Mouse (Mus musculus): ENCODE data around the gene 2010300C02Rik. TPM values are rescaled to one million over a fixed set of nuclear protein-coding genes. Genes with fewer than 3 reads are reported as not detected.

Gene 2010300C02Rik
- polyA plus RNA-seq (2015; fragmentation: Nextera tagmentation; extraction: Ambion mirVana) = 0.23 and 0.42 TPM in 2 replicates

DNA sequence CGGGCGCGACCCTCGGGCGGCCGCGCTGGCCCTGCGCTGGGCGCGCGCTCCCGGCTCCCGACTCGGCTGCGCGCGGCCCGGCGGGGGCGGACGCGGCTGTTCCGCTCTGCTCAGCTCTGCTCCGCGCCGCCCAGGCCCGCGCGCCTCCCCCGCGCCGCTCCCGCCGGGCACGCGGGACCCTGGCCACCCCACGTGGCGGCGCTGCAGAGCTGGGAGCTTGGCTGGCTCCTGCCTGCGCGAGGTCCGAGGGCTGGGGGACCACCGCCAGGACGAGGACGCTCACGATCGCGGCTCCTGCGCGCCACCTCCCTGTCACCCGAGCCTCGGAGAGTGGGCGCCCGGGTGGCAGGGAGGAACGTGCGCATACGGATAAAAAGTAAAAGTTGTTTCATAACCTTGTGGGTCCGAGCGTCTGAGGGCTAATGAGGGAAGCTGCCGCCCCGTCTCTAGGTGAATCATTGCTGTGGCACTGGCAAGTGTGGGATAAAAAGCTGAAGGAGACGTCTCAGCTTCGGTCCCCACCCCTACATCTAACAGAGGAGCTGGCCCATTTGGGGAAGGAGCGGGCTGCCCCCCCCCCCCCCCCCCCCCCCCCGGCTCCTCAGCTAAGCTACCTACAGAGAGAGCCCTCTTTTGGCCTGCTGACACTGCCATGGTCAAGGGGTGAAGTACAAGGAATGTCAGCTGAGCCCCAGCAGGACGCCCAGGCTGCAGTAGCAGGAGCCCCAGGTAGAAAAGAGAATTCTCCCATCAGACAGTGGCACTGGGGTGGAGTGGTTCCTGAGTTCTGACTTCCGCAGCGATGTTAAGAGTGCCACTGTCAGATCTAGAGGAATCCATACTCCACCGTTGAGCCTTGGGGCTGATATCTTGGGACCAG is at the start of gene 2010300C02Rik:
TSS of gene 2010300C02Rik (minus strand) at position 325 of the 880 bp plus-strand sequence.
- Histone ChIP-seq H3K4me1 (ENCODE audit: control insufficient read depth, low read depth, low read length) (no peaks in the 10 kb centered on the region; the same call in 1 of the 2 replicates), H3K36me3 (ENCODE audit: control insufficient read depth, insufficient read depth) (no peaks in the 10 kb centered on the region), H3K27ac (ENCODE audit: low read length) (no peak within 1 kb of the TSS), H3K9ac (ENCODE audit: low read depth, low read length) (no peak within 1 kb of the TSS), H3K27me3 (ENCODE audit: control insufficient read depth, insufficient read depth, low read depth, low read length) (peaks cover 33% of the 10 kb centered on the region), H3K4me2 (ENCODE audit: low read depth, low read length) (peak within 1 kb of the TSS; percentile 70), H3K9me3 (replicated peaks; ENCODE audit: control insufficient read depth, low read length) (no peaks in the 10 kb centered on the region), H3K4me3 (ENCODE audit: low read depth, low read length) (peak within 1 kb of the TSS; percentile 55)
- no peak for ATAC-seq (ENCODE audit: low read depth)
- 2% methylated on average over 50 of the region's 69 CpGs for WGBS (ENCODE audit: insufficient replicate concordance)

DNA sequence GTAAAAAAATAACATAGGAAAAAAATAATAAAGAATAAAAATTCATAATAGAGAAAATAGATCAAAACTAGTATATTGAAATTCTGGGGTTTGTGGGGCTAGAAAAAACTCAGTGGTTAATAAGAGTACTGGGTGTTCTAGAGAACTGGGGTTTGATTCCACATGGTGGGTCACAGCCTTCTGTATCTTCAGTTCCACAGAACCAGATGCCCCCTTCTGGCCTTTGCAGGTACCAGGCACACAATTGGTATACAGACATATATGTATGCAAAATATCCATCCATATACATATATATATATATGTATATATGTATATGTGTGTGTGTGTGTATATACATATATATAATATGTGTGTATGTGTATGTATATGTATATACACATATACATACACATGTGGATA is 39.5 kb upstream of the 2010300C02Rik start:
- no peaks in the 10 kb centered on the region for H3K36me3 ChIP-seq (ENCODE audit: control insufficient read depth, insufficient read depth)
- ATAC-seq (ENCODE audit: low read depth) = no peak
- H3K4me3 ChIP-seq (ENCODE audit: low read depth, low read length) = no peak overlapping the region
- H3K9me3 ChIP-seq (replicated peaks; ENCODE audit: control insufficient read depth, low read length) = no peaks in the 10 kb centered on the region
- no peaks in the 10 kb centered on the region for H3K4me1 ChIP-seq (ENCODE audit: control insufficient read depth, low read depth, low read length)
- no peak overlapping the region for H3K27ac ChIP-seq (ENCODE audit: low read length)
- H3K27me3 ChIP-seq (ENCODE audit: control insufficient read depth, insufficient read depth, low read depth, low read length) = no peaks in the 10 kb centered on the region
- H3K9ac ChIP-seq (ENCODE audit: low read depth, low read length) = no peak overlapping the region
- no peak overlapping the region for H3K4me2 ChIP-seq (ENCODE audit: low read depth, low read length)

DNA sequence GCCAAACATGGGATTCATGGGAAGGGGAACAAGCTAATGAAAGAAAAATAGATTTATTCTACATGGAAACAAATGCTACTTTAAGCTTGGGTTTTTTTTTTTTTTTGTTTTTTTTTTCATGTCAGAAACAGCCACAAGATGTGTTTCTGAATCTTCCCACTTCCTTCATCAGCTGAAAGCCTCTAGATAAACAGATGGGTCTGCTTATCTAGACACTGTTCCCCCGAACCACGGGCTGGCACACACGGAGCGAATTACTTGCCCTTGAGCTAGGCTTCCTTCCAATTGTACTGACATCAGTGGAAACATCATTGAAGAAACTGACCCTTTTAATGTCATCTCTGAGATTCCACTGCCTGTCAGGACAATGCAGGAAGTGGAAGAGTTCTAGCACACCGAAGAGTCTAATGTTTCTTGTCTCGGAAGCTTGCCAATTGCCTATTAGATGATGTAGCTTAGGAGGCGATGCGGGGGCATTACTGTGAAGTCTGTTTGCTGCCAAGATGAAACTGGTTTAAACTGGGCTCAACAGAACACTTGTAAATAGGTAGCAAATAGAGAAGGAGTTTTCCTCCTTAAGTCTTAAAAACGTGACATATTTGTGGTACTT is 24.9 kb upstream of the 2010300C02Rik start:
- H3K4me3 ChIP-seq (ENCODE audit: low read depth, low read length) = no peak overlapping the region
- no peak overlapping the region for H3K27ac ChIP-seq (ENCODE audit: low read length)
- H3K4me1 ChIP-seq (ENCODE audit: control insufficient read depth, low read depth, low read length) = no peaks in the 10 kb centered on the region
- no peak overlapping the region for H3K4me2 ChIP-seq (ENCODE audit: low read depth, low read length)
- no peak for ATAC-seq (ENCODE audit: low read depth)
- no peak overlapping the region for H3K9ac ChIP-seq (ENCODE audit: low read depth, low read length)
- H3K9me3 ChIP-seq (replicated peaks; ENCODE audit: control insufficient read depth, low read length) = no peaks in the 10 kb centered on the region
- H3K36me3 ChIP-seq (ENCODE audit: control insufficient read depth, insufficient read depth) = no peaks in the 10 kb centered on the region
- 37% methylated on average over 9 of the region's 9 CpGs for WGBS (ENCODE audit: insufficient replicate concordance)
- no peaks in the 10 kb centered on the region for H3K27me3 ChIP-seq (ENCODE audit: control insufficient read depth, insufficient read depth, low read depth, low read length)

GRCm38 (mm10) chr1:37742602-37743270 is 22.9 kb upstream of the 2010300C02Rik start:
- Histone ChIP-seq H3K27me3 (ENCODE audit: control insufficient read depth, insufficient read depth, low read depth, low read length) (no peaks in the 10 kb centered on the region), H3K4me1 (ENCODE audit: control insufficient read depth, low read depth, low read length) (no peaks in the 10 kb centered on the region), H3K4me3 (ENCODE audit: low read depth, low read length) (no peak overlapping the region), H3K9me3 (replicated peaks; ENCODE audit: control insufficient read depth, low read length) (no peaks in the 10 kb centered on the region), H3K9ac (ENCODE audit: low read depth, low read length) (no peak overlapping the region), H3K36me3 (ENCODE audit: control insufficient read depth, insufficient read depth) (no peaks in the 10 kb centered on the region), H3K27ac (ENCODE audit: low read length) (no peak overlapping the region), H3K4me2 (ENCODE audit: low read depth, low read length) (no peak overlapping the region)
- 64% methylated on average over 14 of the region's 14 CpGs for WGBS (ENCODE audit: insufficient replicate concordance)
- no peak for ATAC-seq (ENCODE audit: low read depth)

DNA sequence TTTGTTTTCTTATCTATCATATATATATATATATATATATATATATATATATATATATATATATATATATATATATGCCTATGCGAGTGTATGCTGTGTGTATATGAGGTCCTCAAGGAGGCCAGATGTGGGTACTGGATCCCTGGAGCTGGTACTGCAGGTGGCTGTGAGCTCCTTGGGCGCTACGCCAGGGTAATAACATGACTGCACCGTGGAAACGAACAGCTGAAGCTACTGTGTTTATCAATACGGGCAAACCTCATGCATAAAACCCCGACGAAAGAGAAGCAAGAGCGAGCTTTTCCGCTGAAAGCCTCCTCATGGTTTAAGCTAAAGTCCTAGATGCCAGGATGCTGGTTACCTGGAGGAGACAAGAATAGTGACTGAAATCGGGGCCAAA is 22.2 kb upstream of the 2010300C02Rik start:
- no peak overlapping the region for H3K9ac ChIP-seq (ENCODE audit: low read depth, low read length)
- no peaks in the 10 kb centered on the region for H3K9me3 ChIP-seq (replicated peaks; ENCODE audit: control insufficient read depth, low read length)
- H3K27ac ChIP-seq (ENCODE audit: low read length) = no peak overlapping the region
- WGBS (ENCODE audit: insufficient replicate concordance) = 78% methylated on average over 11 of the region's 11 CpGs
- H3K4me1 ChIP-seq (ENCODE audit: control insufficient read depth, low read depth, low read length) = no peaks in the 10 kb centered on the region
- no peaks in the 10 kb centered on the region for H3K27me3 ChIP-seq (ENCODE audit: control insufficient read depth, insufficient read depth, low read depth, low read length)
- no peaks in the 10 kb centered on the region for H3K36me3 ChIP-seq (ENCODE audit: control insufficient read depth, insufficient read depth)
- no peak overlapping the region for H3K4me2 ChIP-seq (ENCODE audit: low read depth, low read length)
- no peak overlapping the region for H3K4me3 ChIP-seq (ENCODE audit: low read depth, low read length)
- ATAC-seq (ENCODE audit: low read depth) = no peak

GRCm38 (mm10) chr1:37740161-37740802 is 20.4 kb upstream of the 2010300C02Rik start:
- ATAC-seq (ENCODE audit: low read depth) = no peak
- H3K27ac ChIP-seq (ENCODE audit: low read length) = no peak overlapping the region
- H3K9me3 ChIP-seq (replicated peaks; ENCODE audit: control insufficient read depth, low read length) = no peaks in the 10 kb centered on the region
- no peaks in the 10 kb centered on the region for H3K4me1 ChIP-seq (ENCODE audit: control insufficient read depth, low read depth, low read length)
- no peak overlapping the region for H3K9ac ChIP-seq (ENCODE audit: low read depth, low read length)
- H3K36me3 ChIP-seq (ENCODE audit: control insufficient read depth, insufficient read depth) = no peaks in the 10 kb centered on the region
- H3K4me3 ChIP-seq (ENCODE audit: low read depth, low read length) = no peak overlapping the region
- no peaks in the 10 kb centered on the region for H3K27me3 ChIP-seq (ENCODE audit: control insufficient read depth, insufficient read depth, low read depth, low read length)
- WGBS (ENCODE audit: insufficient replicate concordance) = 37% methylated on average over 8 of the region's 8 CpGs
- no peak overlapping the region for H3K4me2 ChIP-seq (ENCODE audit: low read depth, low read length)

DNA sequence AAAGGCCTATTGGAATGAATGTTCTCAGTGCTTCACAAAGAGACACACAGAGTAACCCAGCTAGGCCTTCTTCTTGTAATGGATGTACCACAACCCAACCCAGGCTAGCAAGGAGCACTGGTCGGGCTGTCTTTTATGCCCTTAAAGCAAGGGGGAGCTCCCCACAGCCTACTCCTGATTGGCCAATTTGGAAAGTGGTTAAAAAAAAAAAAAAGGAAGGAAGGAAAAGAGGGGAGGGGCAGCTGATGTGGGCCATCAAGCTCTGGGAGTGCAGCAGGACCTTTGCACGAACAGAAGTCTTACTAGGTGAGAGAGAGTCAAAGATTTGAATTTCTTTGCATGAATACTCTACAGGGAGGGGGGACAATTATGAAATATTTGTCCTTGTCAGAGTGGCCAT is 19.0 kb upstream of the 2010300C02Rik start:
- 19% methylated on average over 2 of the region's 2 CpGs for WGBS (ENCODE audit: insufficient replicate concordance)
- H3K9ac ChIP-seq (ENCODE audit: low read depth, low read length) = no peak overlapping the region
- H3K9me3 ChIP-seq (replicated peaks; ENCODE audit: control insufficient read depth, low read length) = no peaks in the 10 kb centered on the region
- H3K36me3 ChIP-seq (ENCODE audit: control insufficient read depth, insufficient read depth) = no peaks in the 10 kb centered on the region
- H3K27me3 ChIP-seq (ENCODE audit: control insufficient read depth, insufficient read depth, low read depth, low read length) = no peaks in the 10 kb centered on the region
- no peak for ATAC-seq (ENCODE audit: low read depth)
- no peak overlapping the region for H3K27ac ChIP-seq (ENCODE audit: low read length)
- no peak overlapping the region for H3K4me2 ChIP-seq (ENCODE audit: low read depth, low read length)
- no peaks in the 10 kb centered on the region for H3K4me1 ChIP-seq (ENCODE audit: control insufficient read depth, low read depth, low read length)
- no peak overlapping the region for H3K4me3 ChIP-seq (ENCODE audit: low read depth, low read length)

GRCm38 (mm10) chr1:37737045-37737444 is 17.2 kb upstream of the 2010300C02Rik start:
- Histone ChIP-seq H3K27ac (ENCODE audit: low read length) (no peak overlapping the region), H3K9me3 (replicated peaks; ENCODE audit: control insufficient read depth, low read length) (no peaks in the 10 kb centered on the region), H3K4me1 (ENCODE audit: control insufficient read depth, low read depth, low read length) (no peaks in the 10 kb centered on the region), H3K4me3 (ENCODE audit: low read depth, low read length) (no peak overlapping the region), H3K27me3 (ENCODE audit: control insufficient read depth, insufficient read depth, low read depth, low read length) (no peaks in the 10 kb centered on the region), H3K9ac (ENCODE audit: low read depth, low read length) (no peak overlapping the region), H3K4me2 (ENCODE audit: low read depth, low read length) (no peak overlapping the region), H3K36me3 (ENCODE audit: control insufficient read depth, insufficient read depth) (no peaks in the 10 kb centered on the region)
- no peak for ATAC-seq (ENCODE audit: low read depth)
- 48% methylated on average over 4 of the region's 4 CpGs for WGBS (ENCODE audit: insufficient replicate concordance)
